Mouse (Mus musculus) forebrain, postnatal 0 days (tissue): Measurements from ENCODE around the gene Ttc22. TPM values are rescaled to one million over a fixed set of nuclear protein-coding genes. Genes with fewer than 3 reads are reported as not detected.

Source experiments
- ATAC-seq: fragments of 200-750 bp; cut with Nextera tagmentation; 2 replicates; pipeline ENCODE4 v1.8.0; 2017; ENCODE audit warnings: mild to moderate bottlenecking, moderate library complexity
- DNase-seq: peaks from one replicate; pipeline ENCODE4 v3.0.0-alpha.2; 2015
- H3K27ac ChIP-seq: fragments of 300-500 bp; sonication (generic); 2 replicates; pipeline ENCODE4 v1.5.1; 2014; ENCODE audit warnings: low read depth, mild to moderate bottlenecking, antibody characterized with exemption, low read length, moderate library complexity, mixed read lengths
- H3K27me3 ChIP-seq: fragments of 300-500 bp; sonication (generic); 2 replicates; pipeline ENCODE4 v1.6.1; 2014; ENCODE audit warnings: mild to moderate bottlenecking, low read length, mixed read lengths; ENCODE audit not compliant: insufficient read depth
- H3K36me3 ChIP-seq: fragments of 300-500 bp; sonication (generic); 2 replicates; pipeline ENCODE4 v1.6.1; 2014; ENCODE audit warnings: mild to moderate bottlenecking, moderate library complexity; ENCODE audit not compliant: insufficient read depth
- H3K4me1 ChIP-seq: fragments of 300-500 bp; sonication (generic); 2 replicates; pipeline ENCODE4 v1.6.1; 2014; ENCODE audit warnings: antibody characterized with exemption; ENCODE audit not compliant: insufficient read depth
- H3K4me2 ChIP-seq: fragments of 300-500 bp; sonication (generic); 2 replicates; pipeline ENCODE4 v1.6.1; 2014; ENCODE audit warnings: low read depth, mild to moderate bottlenecking, moderate library complexity
- H3K4me3 ChIP-seq: fragments of 300-500 bp; sonication (generic); 2 replicates; pipeline ENCODE4 v1.5.1; 2014; ENCODE audit warnings: low read depth, low read length, mixed read lengths
- H3K9ac ChIP-seq: fragments of 300-500 bp; sonication (generic); 2 replicates; pipeline ENCODE4 v1.6.1; 2014; ENCODE audit warnings: mild to moderate bottlenecking
- H3K9me3 ChIP-seq: fragments of 300-500 bp; sonication (generic); 2 replicates; pipeline ENCODE4 v1.6.1; 2016; ENCODE audit warnings: low read length
- CTCF ChIP-seq: sonication (generic); IDR thresholded peaks from 2 replicates; pipeline ENCODE4 v1.5.1; 2016; ENCODE audit warnings: antibody characterized with exemption, control low read depth, low read depth
- WGBS: fragments of 180-500 bp; shearing (Covaris S2); extraction: QIAGEN DNeasy Blood & Tissue Kit; methylation state at CpG from one replicate; pipeline ENCODE4 v1.1.7; 2014; 5-methylcytosine and 5-hydroxymethylcytosine counted together
- polyA plus RNA-seq: library from polyadenylated mRNA; unstranded; fragments of >200 nt; fragmentation: Nextera tagmentation; extraction: Ambion mirVana; gene quantifications from 2 replicates; pipeline ENCODE4 v1.2.1, GENCODE M21; 2015
- total RNA-seq: library from RNA; depleted of rRNA; stranded (reverse); fragments of >200 nt; gene quantifications from 2 replicates; pipeline ENCODE4 v1.2.3, GENCODE M21; 2014; rRNA removed

Ttc22 gene
- total and polyA plus RNA-seq, 2 experiments from 2014 or later: 1.6 to 2.5 TPM

DNA sequence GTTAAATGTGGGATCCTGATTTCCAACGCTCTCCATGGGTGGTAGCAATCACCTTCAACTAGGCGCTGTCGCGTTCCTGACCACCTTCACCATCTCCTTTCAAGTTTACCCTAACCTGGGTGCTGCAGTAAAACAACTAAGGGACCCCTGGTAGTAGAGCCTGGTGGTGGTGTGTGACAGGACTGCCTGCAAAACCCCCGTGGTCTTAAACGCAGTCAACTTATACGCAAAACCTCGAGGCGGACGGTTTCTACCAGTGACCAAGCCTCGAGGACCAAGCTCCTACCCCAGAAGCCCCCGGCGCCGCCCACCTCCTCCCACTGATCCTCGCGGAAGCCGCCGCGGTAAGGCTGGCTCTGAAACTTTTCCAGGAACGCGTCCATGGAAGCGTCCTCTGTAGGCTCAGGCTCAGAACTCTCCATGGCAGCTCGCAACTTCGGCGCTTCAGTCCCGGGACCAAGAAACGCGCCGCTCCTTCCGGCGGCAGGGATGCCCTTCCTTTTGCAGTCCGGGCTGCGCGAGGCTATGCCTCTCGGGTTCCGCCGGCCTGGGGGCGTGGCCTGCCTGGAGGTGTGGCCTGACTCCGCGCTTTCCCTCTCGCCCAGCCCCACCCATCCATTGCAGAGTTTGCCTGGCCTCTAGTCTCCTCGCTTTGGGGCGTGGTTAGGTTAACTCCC is 56.3 kb downstream of the Ttc22 start, which contains the start of gene Ttc4:
Ttc4 (minus strand) TSS at position 503 of the 677 bp plus-strand sequence.
- no peak within 1 kb of the TSS; the same call in 1 of the 2 replicates for H3K27ac ChIP-seq
- WGBS: under 1% methylated on average over 43 of the region's 43 CpGs
- H3K4me2 ChIP-seq: peak within 1 kb of the TSS; percentile 76
- ATAC-seq (peak; percentile 99), DNase-seq (peak; percentile 94)
- peak; percentile 17; the same call in 1 of the 2 replicates for TF ChIP-seq CTCF
- peaks cover 6% of the 10 kb centered on the region; the same call in 1 of the 2 replicates for H3K4me1 ChIP-seq
- H3K9ac ChIP-seq: peak within 1 kb of the TSS; percentile 62
- peaks cover 24% of the 10 kb centered on the region for H3K36me3 ChIP-seq
- H3K4me3 ChIP-seq: peak within 1 kb of the TSS; percentile 72
- no peaks in the 10 kb centered on the region for H3K9me3 ChIP-seq
- H3K27me3 ChIP-seq: no peaks in the 10 kb centered on the region

DNA sequence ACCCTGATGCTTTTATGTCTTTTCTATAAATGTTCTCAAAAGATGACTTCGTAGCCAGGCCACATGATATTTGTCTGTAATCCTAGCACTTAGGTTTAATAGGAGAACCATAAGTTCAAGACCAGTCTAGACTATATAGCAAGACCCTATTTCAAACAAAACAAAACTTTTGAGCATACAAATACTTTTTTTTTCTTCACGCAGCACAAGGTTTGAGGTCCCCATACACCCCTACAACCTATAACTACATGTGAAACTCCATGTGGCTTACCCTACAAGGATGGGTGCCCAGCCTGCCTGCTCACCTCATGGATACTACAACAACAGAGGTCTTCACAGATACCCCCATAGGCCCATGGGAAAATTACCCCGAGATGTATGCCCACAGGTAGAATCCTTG is 56.9 kb downstream of the Ttc22 start:
- WGBS: 41% methylated on average over 3 of the region's 3 CpGs
- no peak for ATAC-seq
- no peak for DNase-seq
- H3K27me3 ChIP-seq: no peaks in the 10 kb centered on the region
- H3K4me2 ChIP-seq: peak overlapping the region; percentile 76
- H3K9me3 ChIP-seq: no peaks in the 10 kb centered on the region
- H3K4me3 ChIP-seq: peak overlapping the region; percentile 72
- peaks cover 20% of the 10 kb centered on the region for H3K36me3 ChIP-seq
- peaks cover 6% of the 10 kb centered on the region; the same call in 1 of the 2 replicates for H3K4me1 ChIP-seq
- no peak overlapping the region for H3K9ac ChIP-seq
- TF ChIP-seq CTCF: no peak
- H3K27ac ChIP-seq: no peak overlapping the region

DNA sequence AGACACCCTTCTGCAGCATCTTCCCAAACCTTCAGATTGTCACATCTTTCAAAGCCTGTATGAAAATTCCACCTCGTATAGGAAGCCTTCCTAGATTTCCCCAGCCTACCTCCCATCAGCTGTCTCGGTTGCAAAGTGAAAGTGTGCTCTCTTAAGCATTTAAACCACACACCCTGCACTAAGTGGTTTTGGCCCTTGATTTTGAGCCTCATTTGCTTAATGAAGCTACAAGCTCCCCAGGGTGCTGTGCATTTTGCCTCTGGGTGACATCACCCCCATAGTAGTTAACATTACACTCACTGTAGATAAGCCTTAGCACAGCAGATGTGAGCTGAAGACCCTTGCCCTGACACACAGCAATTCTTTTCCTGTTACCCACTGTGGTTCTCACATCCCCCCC is 58.7 kb downstream of the Ttc22 start:
- Histone ChIP-seq H3K4me1 (peaks cover 6% of the 10 kb centered on the region; the same call in 1 of the 2 replicates), H3K9me3 (no peaks in the 10 kb centered on the region), H3K4me2 (no peak overlapping the region), H3K9ac (no peak overlapping the region), H3K27ac (no peak overlapping the region), H3K36me3 (peaks cover 9% of the 10 kb centered on the region; the same call in 1 of the 2 replicates), H3K4me3 (no peak overlapping the region), H3K27me3 (no peaks in the 10 kb centered on the region)
- TF ChIP-seq CTCF: no peak
- 51% methylated on average over 2 of the region's 2 CpGs for WGBS
- DNase-seq (no peak), ATAC-seq (no peak)

DNA sequence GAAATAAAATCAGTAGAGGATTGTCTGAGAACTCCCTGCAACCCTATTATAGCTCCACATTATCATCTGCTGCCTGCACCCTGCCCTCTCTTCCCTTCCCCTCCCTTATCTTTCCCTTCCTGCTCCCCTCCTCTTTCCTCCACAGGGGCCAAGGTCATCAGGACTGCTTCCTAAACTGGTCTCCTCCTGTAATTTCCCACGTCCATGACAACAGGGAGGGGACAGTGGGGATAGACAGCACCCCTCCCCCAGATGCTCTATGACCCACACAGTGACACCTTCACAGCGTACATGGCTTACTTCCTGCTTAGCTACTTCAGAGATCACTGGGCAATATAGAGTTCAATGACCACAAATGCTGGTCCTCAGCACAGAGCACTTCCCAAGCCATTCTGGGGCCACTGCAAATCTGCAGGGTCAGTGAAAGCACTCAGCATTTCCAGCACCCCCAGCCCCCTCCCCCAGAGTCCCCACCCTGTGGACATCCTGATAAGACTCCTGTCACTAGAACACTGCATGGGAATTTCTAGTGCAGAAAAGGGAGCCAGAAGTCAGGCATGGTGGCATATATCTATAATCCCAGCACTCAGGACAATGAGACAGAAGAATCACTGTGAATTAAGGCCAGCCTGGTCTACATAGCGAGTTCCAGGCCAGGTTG is 66.5 kb downstream of the Ttc22 start:
- no peak overlapping the region for H3K4me3 ChIP-seq
- WGBS: 52% methylated on average over 3 of the region's 3 CpGs
- H3K27ac ChIP-seq: no peak overlapping the region
- DNase-seq (no peak), ATAC-seq (no peak)
- no peak for TF ChIP-seq CTCF
- no peak overlapping the region for H3K9ac ChIP-seq
- H3K27me3 ChIP-seq: no peaks in the 10 kb centered on the region
- no peaks in the 10 kb centered on the region for H3K4me1 ChIP-seq
- no peaks in the 10 kb centered on the region for H3K36me3 ChIP-seq
- no peak overlapping the region for H3K4me2 ChIP-seq
- H3K9me3 ChIP-seq: no peaks in the 10 kb centered on the region

Other genes with a start within 250 kb of the Ttc22 start
- gene Pcsk9, start 158.1 kb upstream of the Ttc22 start, total RNA-seq: 5.5 and 5.6 TPM in 2 replicates
- 3.7 and 4.0 TPM in 2 replicates for gene Pcsk9, start 158.1 kb upstream of the Ttc22 start, polyA plus RNA-seq
- not detected in 2 replicates for gene Bsnd, start 130.1 kb upstream of the Ttc22 start, total RNA-seq
- not detected in 2 replicates for gene Bsnd, start 130.1 kb upstream of the Ttc22 start, polyA plus RNA-seq
- 101 and 105 TPM in 2 replicates for gene Dhcr24, start 61.4 kb upstream of the Ttc22 start, total RNA-seq
- 7.0 and 7.7 TPM in 2 replicates for gene Dhcr24, start 61.4 kb upstream of the Ttc22 start, polyA plus RNA-seq
- not detected in 2 replicates for gene Lexm, start 5.2 kb upstream of the Ttc22 start, total RNA-seq
- gene Lexm, start 5.2 kb upstream of the Ttc22 start, polyA plus RNA-seq: 0.09 TPM in 1 of 2 replicates, not detected in the other
- 13.2 and 13.6 TPM in 2 replicates for gene Pars2, start 28.6 kb downstream of the Ttc22 start, total RNA-seq
- 9.2 and 9.9 TPM in 2 replicates for gene Pars2, start 28.6 kb downstream of the Ttc22 start, polyA plus RNA-seq
- gene Ttc4, start 56.5 kb downstream of the Ttc22 start, total RNA-seq: 108 and 114 TPM in 2 replicates
- 78.2 and 89.1 TPM in 2 replicates for gene Ttc4, start 56.5 kb downstream of the Ttc22 start, polyA plus RNA-seq
- 0.95 and 1.5 TPM in 2 replicates for gene Mroh7, start 108.5 kb downstream of the Ttc22 start, total RNA-seq
- 0.30 and 0.71 TPM in 2 replicates for gene Mroh7, start 108.5 kb downstream of the Ttc22 start, polyA plus RNA-seq
- not detected in 2 replicates for gene Fam151a, start 111.5 kb downstream of the Ttc22 start, total RNA-seq
- not detected in 2 replicates for gene Fam151a, start 111.5 kb downstream of the Ttc22 start, polyA plus RNA-seq
- gene Acot11, start 182.6 kb downstream of the Ttc22 start, total RNA-seq: 3.4 and 5.5 TPM in 2 replicates
- 0.75 and 1.2 TPM in 2 replicates for gene Acot11, start 182.6 kb downstream of the Ttc22 start, polyA plus RNA-seq